Mouse (Mus musculus) urinary bladder, postnatal 36 days (tissue): Measurements from ENCODE around the gene Rexo5.

ENCODE experiments used
- DNase-seq, 2 experiments: peaks; one replicate each; pipeline ENCODE4 v3.0.0; 2022; ENCODE audit warnings: low spot score in 2 of 2, mixed read lengths in 1 of 2

Rexo5 gene

GRCm38 (mm10) chr7:119887887-119888286, 94.1 kb downstream of the Rexo5 start:
- no peak for DNase-seq

GRCm38 (mm10) chr7:119892198-119892597, 98.4 kb downstream of the Rexo5 start:
- DNase-seq = no peak

- no peak for DNase-seq
These were observed 98.9 kb downstream of the Rexo5 start for GRCm38 (mm10) chr7:119892742-119893141.

GRCm38 (mm10) chr7:119894818-119895544, 101.2 kb downstream of the Rexo5 start:
- DNase-seq = no peak

- DNase-seq = peak; percentile 97 to 98
These were observed 102.1 kb downstream of the Rexo5 start, which contains the start of the genes Lyrm1 and Dcun1d3 for GRCm38 (mm10) chr7:119895639-119896512. Lyrm1 (plus strand) TSS chr7:119895861. Dcun1d3 (minus strand) TSS chr7:119896298.

GRCm38 (mm10) chr7:119897521-119898109, 103.8 kb downstream of the Rexo5 start:
- no peak for DNase-seq

GRCm38 (mm10) chr7:119898247-119898856, 104.5 kb downstream of the Rexo5 start:
- DNase-seq = no peak
